Mouse (Mus musculus) testis, adult 2 months (tissue): ENCODE data around the gene Tada2a. TPM values are rescaled to one million over a fixed set of nuclear protein-coding genes. Genes with fewer than 3 reads are reported as not detected.

Experiments
- H3K27ac ChIP-seq: fragments of 200-500 bp; 2 replicates; pipeline ENCODE4 v1.5.1; 2012; ENCODE audit warnings: low read depth, low read length; ENCODE audit not compliant: control insufficient read depth, insufficient read depth
- H3K27me3 ChIP-seq: fragments of 200-500 bp; 2 replicates; pipeline ENCODE4 v1.6.1; 2012; ENCODE audit warnings: mild to moderate bottlenecking, low read length, moderate library complexity; ENCODE audit not compliant: control insufficient read depth, insufficient read depth
- H3K36me3 ChIP-seq: fragments of 200-500 bp; 2 replicates; pipeline ENCODE4 v1.6.1; 2012; ENCODE audit warnings: mild to moderate bottlenecking, low read length; ENCODE audit not compliant: control insufficient read depth, insufficient read depth
- H3K4me1 ChIP-seq: fragments of 200-500 bp; 2 replicates; pipeline ENCODE4 v1.6.1; 2012; ENCODE audit warnings: low read length; ENCODE audit not compliant: control insufficient read depth, insufficient read depth
- H3K4me3 ChIP-seq: fragments of 200-500 bp; 2 replicates; pipeline ENCODE4 v1.5.1; 2012; ENCODE audit warnings: low read depth, mild to moderate bottlenecking, low read length, moderate library complexity, mixed read lengths; ENCODE audit not compliant: control insufficient read depth
- CTCF ChIP-seq: fragments of 200-500 bp; IDR thresholded peaks from 2 replicates; pipeline ENCODE4 v1.5.1; 2012; ENCODE audit warnings: low read depth, mild to moderate bottlenecking, inconsistent platforms, low read length, moderate library complexity; ENCODE audit not compliant: control insufficient read depth, insufficient read depth, insufficient replicate concordance
- POLR2A ChIP-seq: fragments of 200-500 bp; IDR thresholded peaks from 2 replicates; pipeline ENCODE4 v1.6.1; 2012; ENCODE audit warnings: low read depth, mild to moderate bottlenecking, inconsistent platforms, low read length, moderate library complexity; ENCODE audit not compliant: control insufficient read depth
- polyA plus RNA-seq: library from polyadenylated mRNA; depleted of rRNA; stranded (reverse); fragments of >200 nt; gene quantifications from 2 replicates; pipeline ENCODE4 v1.2.3, GENCODE M21; 2012

Tada2a gene
- polyA plus RNA-seq, 1 experiment: 4.2 TPM

DNA sequence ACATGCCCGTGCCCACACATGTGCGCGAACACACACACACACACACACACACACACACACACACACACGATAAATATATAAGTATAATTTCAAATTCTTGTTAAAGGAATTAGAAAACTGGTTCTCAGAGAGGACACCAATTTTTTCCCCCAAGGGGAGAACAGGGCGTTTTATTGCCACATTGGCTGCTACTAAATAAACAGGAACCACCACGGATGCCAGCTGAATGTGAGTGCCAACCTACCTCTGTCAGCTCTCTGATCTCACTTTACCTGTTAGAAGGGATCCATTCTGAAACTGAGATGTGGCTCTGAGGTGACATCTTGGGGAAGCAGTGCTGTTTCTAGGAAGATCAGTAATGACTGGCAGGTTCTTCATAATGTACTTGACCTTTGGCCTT is 34.7 kb upstream of the Tada2a start:
- no peak overlapping the region for H3K27ac ChIP-seq

DNA sequence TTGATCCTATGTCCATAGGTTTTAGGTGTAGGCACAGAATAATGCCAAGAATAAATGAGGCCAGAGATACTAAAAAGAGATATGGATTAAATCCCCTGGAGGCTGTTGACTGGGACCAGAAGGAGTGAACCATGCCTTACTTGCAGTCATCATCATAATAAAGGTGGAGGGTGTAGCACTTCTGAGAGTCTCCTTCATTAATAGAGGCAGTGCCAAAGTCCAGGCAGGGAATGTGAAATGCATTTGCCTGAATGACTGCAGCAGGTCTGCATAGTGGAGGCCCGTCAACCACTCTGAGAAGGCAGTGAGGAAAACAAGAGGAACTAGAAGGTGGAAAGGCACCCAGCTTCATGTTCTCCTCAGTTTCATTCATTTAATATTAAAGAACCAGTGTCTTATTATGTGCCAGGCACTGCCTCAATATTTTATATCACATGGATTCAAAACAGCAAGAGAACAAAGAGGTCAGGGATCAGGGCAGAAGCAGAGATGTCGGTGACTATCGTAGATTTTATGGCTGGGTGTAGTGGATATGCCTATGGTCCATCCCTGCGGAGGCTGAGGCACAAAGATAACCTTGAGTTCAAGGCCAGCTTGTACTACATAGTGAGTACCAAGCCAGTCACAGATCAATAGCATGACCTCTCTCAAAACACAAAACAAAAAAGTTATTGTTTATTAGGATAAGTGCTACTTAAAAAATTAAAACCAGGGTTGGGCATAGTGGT is 27.3 kb upstream of the Tada2a start:
- TF ChIP-seq CTCF: no peak
- no peak for TF ChIP-seq POLR2A
- H3K27ac ChIP-seq: no peak overlapping the region
- H3K4me1 ChIP-seq: no peaks in the 10 kb centered on the region
- H3K4me3 ChIP-seq: no peak overlapping the region
- no peaks in the 10 kb centered on the region for H3K27me3 ChIP-seq
- H3K36me3 ChIP-seq: no peaks in the 10 kb centered on the region

More for the DNA sequence above, 34.7 kb upstream of the Tada2a start:
- Histone ChIP-seq H3K27me3 (no peaks in the 10 kb centered on the region), H3K36me3 (no peaks in the 10 kb centered on the region), H3K4me1 (no peaks in the 10 kb centered on the region), H3K4me3 (no peak overlapping the region)
- no peak for TF ChIP-seq POLR2A
- TF ChIP-seq CTCF: no peak

- Histone ChIP-seq H3K27ac (no peak overlapping the region), H3K36me3 (no peaks in the 10 kb centered on the region), H3K27me3 (no peaks in the 10 kb centered on the region), H3K4me1 (no peaks in the 10 kb centered on the region), H3K4me3 (no peak overlapping the region)
- no peak for TF ChIP-seq CTCF
- no peak for TF ChIP-seq POLR2A
These were observed 21.5 kb upstream of the Tada2a start for GRCm38 (mm10) chr11:84150884-84151283.

DNA sequence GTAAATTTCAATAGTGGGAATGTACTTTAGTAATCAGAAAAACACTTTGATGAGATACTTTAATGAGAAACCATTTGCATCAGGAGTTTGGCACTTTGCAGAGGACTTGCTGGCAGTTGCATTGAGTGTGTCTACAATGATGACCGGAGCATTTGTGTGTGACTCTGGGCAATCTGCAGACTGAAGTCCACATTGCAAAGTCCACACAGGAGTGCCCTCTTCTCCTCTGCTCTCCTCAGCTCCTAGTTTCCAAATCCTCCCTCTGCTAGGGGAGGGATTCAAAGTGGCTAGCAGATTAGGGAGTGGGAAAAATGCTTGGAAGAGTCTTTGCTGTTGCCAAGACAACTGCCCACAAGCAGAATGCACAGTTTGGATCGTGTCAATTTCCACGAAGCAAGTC is 16.7 kb upstream of the Tada2a start:
- Histone ChIP-seq H3K4me1 (no peaks in the 10 kb centered on the region), H3K27me3 (no peaks in the 10 kb centered on the region), H3K27ac (no peak overlapping the region), H3K36me3 (no peaks in the 10 kb centered on the region), H3K4me3 (no peak overlapping the region)
- TF ChIP-seq POLR2A: no peak
- TF ChIP-seq CTCF: no peak

DNA sequence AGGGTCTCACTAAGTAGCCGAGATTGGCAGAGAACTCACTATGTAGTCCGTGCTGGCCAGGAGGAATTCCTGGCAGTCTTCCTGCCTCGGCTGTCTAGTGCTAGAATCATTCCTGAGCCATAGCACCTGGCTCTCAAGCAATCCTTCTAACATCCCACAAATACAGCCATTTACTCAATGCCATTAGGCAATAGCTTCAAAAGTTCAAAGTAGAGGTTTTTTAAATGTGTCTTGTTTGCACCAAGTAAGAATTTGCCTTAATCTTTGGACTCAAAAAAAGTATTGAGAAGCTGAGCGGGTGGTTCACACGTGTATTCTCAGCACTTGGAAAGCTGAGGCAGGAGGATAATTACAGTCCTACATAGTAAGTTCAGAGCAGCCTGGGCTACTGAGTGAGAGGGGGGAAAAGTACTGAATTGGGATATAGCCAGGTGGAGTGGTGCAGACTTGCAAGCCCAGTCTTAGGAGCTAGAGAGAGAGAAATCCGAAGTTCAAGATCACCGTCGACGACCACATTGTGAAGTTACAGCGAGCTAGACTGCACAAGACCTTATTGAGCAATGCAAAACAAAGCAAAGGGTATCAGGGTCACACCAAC is 15.9 kb upstream of the Tada2a start:
- H3K4me1 ChIP-seq: no peaks in the 10 kb centered on the region
- no peak overlapping the region for H3K4me3 ChIP-seq
- no peaks in the 10 kb centered on the region for H3K27me3 ChIP-seq
- no peak overlapping the region for H3K27ac ChIP-seq
- no peak for TF ChIP-seq POLR2A
- H3K36me3 ChIP-seq: no peaks in the 10 kb centered on the region

GRCm38 (mm10) chr11:84141752-84142151 is 12.4 kb upstream of the Tada2a start:
- Histone ChIP-seq H3K36me3 (no peaks in the 10 kb centered on the region), H3K27ac (no peak overlapping the region), H3K4me1 (no peaks in the 10 kb centered on the region), H3K27me3 (no peaks in the 10 kb centered on the region), H3K4me3 (no peak overlapping the region)
- peak; percentile 20; the same call in 1 of the 2 replicates for TF ChIP-seq CTCF
- no peak for TF ChIP-seq POLR2A

DNA sequence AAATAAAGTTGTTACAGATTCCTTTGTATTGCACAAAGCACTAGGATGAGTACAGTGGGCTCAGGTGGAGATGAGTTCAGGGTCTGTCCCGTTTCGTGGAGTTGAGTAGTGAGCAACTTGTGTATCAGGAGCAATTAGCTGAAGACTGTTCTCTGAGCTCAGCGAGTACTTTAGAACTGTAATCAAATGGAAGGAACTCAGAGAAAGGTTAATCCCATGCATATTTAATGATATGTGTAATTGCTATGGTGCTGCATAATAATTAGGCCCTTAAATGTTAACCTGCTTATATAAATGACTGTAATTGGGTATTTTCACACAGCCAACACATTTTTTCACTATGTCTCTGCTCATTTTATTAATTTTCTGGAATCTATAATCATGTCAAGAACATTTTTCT is 7.1 kb upstream of the Tada2a start:
- no peak overlapping the region for H3K27ac ChIP-seq
- H3K4me3 ChIP-seq: no peak overlapping the region
- H3K36me3 ChIP-seq: no peaks in the 10 kb centered on the region
- H3K4me1 ChIP-seq: no peaks in the 10 kb centered on the region
- no peaks in the 10 kb centered on the region for H3K27me3 ChIP-seq
- TF ChIP-seq CTCF: no peak
- no peak for TF ChIP-seq POLR2A
